Mouse (Mus musculus) Patski (cell line): ENCODE data around the gene Gm8369. TPM values are rescaled to one million over a fixed set of nuclear protein-coding genes. Genes with fewer than 3 reads are reported as not detected.
"Not testable (repeated sequence)": the region's sequence is repeated elsewhere in the genome, so short reads cannot be mapped to it uniquely, and the experiment has no call there.

Experiments used
- ATAC-seq: fragments of 100-300 bp; one replicate; pipeline ENCODE4 v1.8.0; 2021
- CTCF ChIA-PET: fragments of 350-600 bp; sonication (Branson Sonifier 250); formaldehyde crosslinking; loops from one replicate; lab custom pipeline; 2022; ENCODE audit warnings: inconsistent platforms; lab: Charles Lee
- POLR2A ChIA-PET: fragments of 350-600 bp; sonication (Branson Sonifier 250); formaldehyde crosslinking; loops from one replicate; lab custom pipeline; 2022; ENCODE audit warnings: antibody characterized with exemption, inconsistent platforms; lab: Charles Lee
- DNase-seq: peaks from one replicate; pipeline ENCODE4 v3.0.0-alpha.2; 2011; ENCODE audit warnings: low read depth, low spot score
- H3K27me3 ChIP-seq: fragments of 371-371 bp; one replicate; pipeline ENCODE4 v1.5.1; 2021
- CTCF ChIP-seq: fragments of 100-300 bp; IDR thresholded peaks from one replicate; pipeline ENCODE4 v1.5.1; 2021
- in situ Hi-C: fragments of 300-500 bp; cut with MboI; formaldehyde crosslinking; loops from 3 replicates; pipeline ENCODE4 v1.11.1; 2018; ENCODE audit warnings: low pct_unique_long_range_greater_than_20kb, mixed read lengths
- polyA plus RNA-seq: library from polyadenylated mRNA; unstranded; gene quantifications from one replicate; pipeline ENCODE4 v1.2.3, GENCODE M21; 2021

The Gm8369 gene
- polyA plus RNA-seq, 1 experiment from 2014 or later, result not detected

DNA sequence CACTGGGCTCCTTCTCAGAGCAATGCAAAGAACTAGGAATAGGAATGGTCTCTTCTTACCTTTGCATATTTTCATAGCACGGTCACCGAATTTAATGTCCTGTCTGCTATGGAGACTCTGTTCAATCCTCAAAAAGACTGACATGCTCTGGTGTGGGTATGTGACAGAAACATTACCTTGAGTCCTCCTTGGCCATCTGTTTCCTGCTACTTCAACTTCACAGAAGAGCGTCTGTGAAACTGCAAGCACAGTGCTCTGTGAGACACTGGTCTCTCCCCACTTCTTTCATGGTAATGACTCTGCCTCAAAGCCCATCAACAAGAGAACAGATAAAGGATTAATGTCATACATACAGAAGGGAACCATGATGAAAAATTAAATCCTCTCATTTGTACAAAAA is 1.4 kb upstream of the Gm8369 start:
- peaks cover 32% of the 10 kb centered on the region for H3K27me3 ChIP-seq
- CTCF ChIA-PET, result no interaction called here
- TF ChIP-seq CTCF, result no peak
- POLR2A ChIA-PET, result no interaction called here
- in situ Hi-C loops, result no loop called here
- DNase-seq (no peak), ATAC-seq (no peak)

DNA sequence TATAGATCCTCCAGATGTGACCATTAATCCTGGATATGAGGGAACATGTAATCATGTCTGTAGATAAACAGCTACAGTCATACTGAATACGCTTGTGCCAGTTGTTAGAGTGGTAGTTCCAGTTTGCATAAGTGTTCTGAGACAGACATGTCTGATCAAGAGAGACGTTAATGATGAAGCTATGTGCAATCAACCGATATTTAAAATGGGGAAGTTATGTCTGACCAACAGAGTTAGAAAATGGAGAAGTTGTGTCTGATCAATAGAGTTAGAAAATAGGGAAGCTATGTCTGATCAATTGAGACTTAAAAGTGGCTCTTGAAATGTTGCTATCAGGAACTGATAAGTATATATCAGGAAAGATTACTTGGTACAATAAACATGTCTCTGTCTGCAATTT is 472 bp upstream of the Gm8369 start:
- in situ Hi-C loops, result no loop called here
- ATAC-seq, result no peak

DNA sequence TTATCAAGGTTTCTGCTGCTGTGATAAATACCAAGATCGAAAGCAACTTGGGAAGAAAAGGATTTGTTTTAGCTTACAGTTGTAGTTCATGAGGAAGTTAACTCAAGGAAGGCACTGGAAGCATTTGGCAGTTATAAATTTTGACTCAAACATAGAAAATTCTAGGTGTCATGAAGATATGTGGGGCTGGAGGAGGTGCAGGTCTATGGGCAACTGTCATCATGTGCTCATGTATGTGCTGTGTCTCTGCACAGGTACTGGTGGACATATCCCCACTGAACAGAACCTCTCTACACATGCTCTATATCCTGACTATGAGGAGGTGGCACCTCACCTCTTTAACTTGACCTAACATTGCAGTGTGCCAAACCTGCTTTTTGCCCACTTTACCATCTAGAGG is 861 bp downstream of the Gm8369 start:
- ChIA-PET POLR2A (no interaction called here), CTCF (interaction anchor here (1.1 kb wide), 1 partner anchor 14 kb away, joined by 3 read pairs; no protein-coding TSS in a partner anchor)
- in situ Hi-C loops, result no loop called here
- ATAC-seq (no peak), DNase-seq (no peak)
- peaks cover 30% of the 10 kb centered on the region for H3K27me3 ChIP-seq
- no peak for TF ChIP-seq CTCF

More for the DNA sequence above, 472 bp upstream of the Gm8369 start:
- no peak for TF ChIP-seq CTCF
- peaks cover 35% of the 10 kb centered on the region for H3K27me3 ChIP-seq
- ChIA-PET POLR2A (interaction anchor here (0.9 kb wide), 1 partner anchor 9 kb away, joined by 4 read pairs; no protein-coding TSS in a partner anchor), CTCF (interaction anchor here (1.1 kb wide), 1 partner anchor 13 kb away, joined by 3 read pairs; no protein-coding TSS in a partner anchor)
- DNase-seq, result no peak

DNA sequence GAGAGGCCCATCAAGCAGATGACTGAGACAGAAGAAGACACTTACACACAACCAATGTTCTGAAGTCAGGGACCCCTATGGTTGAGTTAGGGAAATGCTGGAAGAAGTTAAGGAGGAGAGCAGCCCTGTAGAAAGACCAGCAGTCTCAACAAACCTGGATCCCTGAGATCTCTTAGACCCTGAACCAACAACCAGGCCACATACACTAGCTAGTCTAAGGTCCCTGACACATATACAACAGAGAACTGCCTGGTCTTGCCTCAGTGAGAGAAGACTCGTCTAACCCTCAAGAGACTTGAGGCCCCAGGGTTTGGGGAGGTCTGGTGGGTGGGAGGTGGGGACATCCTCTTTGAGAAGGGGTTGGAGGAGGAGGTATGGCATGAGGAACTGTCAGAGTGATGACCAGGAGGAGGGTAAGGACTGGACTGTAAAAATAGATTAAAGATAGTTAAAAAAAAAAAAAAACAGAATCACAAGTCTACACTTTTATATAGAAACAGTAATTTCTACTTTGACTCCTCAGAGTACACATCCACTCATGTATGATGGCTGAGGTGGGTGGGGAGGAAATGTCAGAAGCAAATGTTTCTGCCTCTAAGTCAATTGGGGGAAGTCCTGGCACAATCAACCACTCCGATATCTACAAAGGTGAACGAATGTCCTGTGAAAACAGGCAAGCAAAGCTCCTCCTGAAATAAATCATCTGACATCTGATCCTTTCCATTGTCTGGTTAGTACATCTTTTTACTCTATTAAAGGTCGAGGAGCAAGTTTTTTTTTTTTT is 5.9 kb downstream of the Gm8369 start:
- no peak for DNase-seq
- ATAC-seq, result no peak
- H3K27me3 ChIP-seq, result peaks cover 18% of the 10 kb centered on the region
- CTCF ChIA-PET, result no interaction called here
- in situ Hi-C loops, result no loop called here
- TF ChIP-seq CTCF, result no peak
- POLR2A ChIA-PET, result no interaction called here

DNA sequence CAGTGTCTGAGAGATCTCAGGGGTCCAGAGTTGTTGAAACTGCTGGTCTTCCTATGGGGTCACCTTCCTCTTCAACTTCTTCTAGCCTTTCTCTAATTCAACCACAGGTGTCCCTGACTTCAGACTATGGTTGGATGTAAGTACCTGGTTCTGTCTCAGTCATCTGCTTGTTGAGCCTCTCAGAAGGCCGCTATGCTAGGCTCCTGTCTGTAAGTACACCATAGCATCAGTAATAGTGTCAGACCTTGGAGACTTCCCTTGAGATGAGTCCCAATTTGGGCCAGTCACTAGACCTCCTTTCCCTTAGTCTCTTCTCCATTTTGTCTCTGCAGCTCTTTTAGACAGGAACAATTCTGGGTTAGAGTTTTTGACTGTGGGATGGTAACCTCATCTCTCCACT is 6.9 kb downstream of the Gm8369 start:
- POLR2A ChIA-PET, result no interaction called here
- TF ChIP-seq CTCF, result no peak
- H3K27me3 ChIP-seq, result peaks cover 19% of the 10 kb centered on the region
- DNase-seq (no peak), ATAC-seq (no peak)
- CTCF ChIA-PET, result no interaction called here
- in situ Hi-C loops, result no loop called here

DNA sequence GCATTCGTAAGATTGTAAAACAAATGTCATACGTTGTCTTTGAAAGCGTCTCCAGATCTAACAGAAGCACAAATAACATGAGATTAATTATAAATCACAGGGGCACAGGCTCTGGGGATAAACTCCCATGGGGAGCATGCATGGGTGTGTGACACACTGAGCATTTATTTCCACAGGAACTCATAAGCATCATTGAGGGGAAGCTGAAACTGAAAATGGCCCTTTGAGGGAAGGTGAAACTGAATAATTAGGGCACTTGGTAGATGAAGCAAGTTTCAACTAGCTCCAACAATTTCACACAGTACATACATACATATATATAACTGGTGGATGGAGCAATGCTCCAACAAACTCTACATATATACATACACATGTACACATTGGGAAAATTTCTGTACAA is 8.8 kb downstream of the Gm8369 start:
- TF ChIP-seq CTCF, result no peak
- ATAC-seq (no peak), DNase-seq (no peak)
- ChIA-PET CTCF (interaction anchor here (0.9 kb wide), 1 partner anchor 19 kb away, joined by 3 read pairs; no protein-coding TSS in a partner anchor), POLR2A (interaction anchor here (0.6 kb wide), 1 partner anchor 123 kb away, joined by 3 read pairs; no protein-coding TSS in a partner anchor)
- peaks cover 29% of the 10 kb centered on the region for H3K27me3 ChIP-seq
- in situ Hi-C loops, result no loop called here

DNA sequence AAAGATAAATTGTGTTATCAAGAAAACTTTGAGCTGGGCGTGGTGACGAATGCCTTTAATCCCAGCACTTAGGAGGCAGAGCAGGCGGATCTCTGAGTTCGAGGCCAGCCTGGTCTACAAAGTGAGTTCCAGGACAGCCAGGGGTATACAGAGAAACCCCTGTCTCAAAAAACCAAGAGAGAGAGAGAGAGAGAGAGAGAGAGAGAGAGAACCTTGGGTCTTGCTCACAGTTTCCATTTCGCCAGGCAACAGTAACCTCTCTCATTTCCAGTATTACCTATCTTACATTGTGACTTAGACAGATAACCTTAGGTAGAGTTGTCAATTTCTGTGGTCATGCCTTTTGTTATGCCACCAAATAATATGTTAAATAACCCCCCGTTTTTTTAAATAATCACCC is 10.6 kb downstream of the Gm8369 start:
- in situ Hi-C loops, result loop anchor here (5.0 kb wide), 1 partner anchor 51 kb away; no protein-coding TSS in a partner anchor
- no peak for TF ChIP-seq CTCF

DNA sequence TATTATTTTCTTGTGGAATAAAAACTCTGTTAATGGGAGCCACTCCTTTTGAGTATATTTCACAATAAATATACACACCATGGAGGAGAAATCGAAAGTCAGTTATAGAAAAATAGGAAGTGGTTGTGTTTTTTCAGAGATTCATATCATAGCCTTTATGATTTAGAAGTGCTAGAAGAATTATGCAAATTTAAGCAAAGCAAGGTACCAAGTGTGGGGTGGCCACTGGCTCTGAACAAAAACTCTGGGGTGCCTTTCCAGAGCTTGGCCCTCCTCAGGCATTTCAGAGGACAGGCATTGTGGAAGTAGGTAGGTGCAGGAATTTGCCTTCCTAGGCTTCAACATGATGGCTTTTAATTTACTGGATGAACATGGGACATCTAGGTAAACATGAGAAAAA is 11.6 kb downstream of the Gm8369 start:
- in situ Hi-C loops, result loop anchor here (5.0 kb wide), 1 partner anchor 50 kb away; no protein-coding TSS in a partner anchor
- POLR2A ChIA-PET, DNase-seq, ATAC-seq, CTCF ChIA-PET: not testable (repeated sequence)
- H3K27me3 ChIP-seq, result peaks cover 37% of the 10 kb centered on the region

More for the DNA sequence above, 10.6 kb downstream of the Gm8369 start:
- DNase-seq (no peak), ATAC-seq (no peak)
- CTCF ChIA-PET, result no interaction called here
- peaks cover 33% of the 10 kb centered on the region for H3K27me3 ChIP-seq
- POLR2A ChIA-PET, result no interaction called here

DNA sequence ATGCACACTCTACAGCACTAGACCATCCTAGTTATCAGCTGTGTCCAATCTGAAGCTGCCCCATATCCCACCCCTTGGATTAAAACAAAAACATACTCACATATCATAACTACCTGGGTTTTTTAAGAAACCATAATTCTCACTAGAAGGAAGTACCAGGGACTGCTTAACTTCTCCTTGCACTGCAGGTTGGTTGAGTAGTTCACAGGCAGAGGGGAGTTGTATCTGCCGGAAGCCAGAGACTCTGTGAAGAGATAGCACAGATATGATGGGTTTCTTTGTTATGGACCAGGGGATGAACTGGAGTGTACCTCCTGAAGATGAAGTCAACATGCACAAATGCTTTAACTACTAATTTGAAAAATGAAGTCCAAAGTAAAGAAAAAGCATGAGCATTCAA is 15.1 kb downstream of the Gm8369 start:
- ChIA-PET CTCF (no interaction called here), POLR2A (no interaction called here)
- peaks cover 47% of the 10 kb centered on the region for H3K27me3 ChIP-seq
- in situ Hi-C loops, result no loop called here
- no peak for DNase-seq
- no peak for TF ChIP-seq CTCF
- no peak for ATAC-seq

DNA sequence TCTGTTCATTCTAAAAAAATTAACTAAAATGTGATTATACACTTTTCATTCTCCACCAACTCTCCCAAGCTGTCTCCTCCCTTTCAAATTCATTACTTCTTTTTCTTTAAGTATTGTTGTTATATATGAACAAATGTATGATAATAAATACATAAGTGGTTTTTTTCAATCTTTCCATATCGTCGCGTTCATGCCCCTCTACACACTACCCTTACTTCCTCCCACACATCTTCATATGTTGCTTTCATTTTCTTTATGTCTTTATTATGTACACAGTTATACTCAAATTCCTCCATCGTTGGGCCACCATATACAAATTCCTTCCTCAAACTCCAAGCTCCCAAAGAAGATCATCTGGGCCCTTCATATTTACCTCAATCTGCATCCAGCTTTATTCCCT is 15.6 kb downstream of the Gm8369 start:
- peaks cover 48% of the 10 kb centered on the region for H3K27me3 ChIP-seq
- POLR2A ChIA-PET, result interaction anchor here (0.7 kb wide), 1 partner anchor 23 kb away, joined by 3 read pairs; no protein-coding TSS in a partner anchor
- DNase-seq (no peak), ATAC-seq (no peak)
- CTCF ChIA-PET, result no interaction called here
- in situ Hi-C loops, result no loop called here
- no peak for TF ChIP-seq CTCF

DNA sequence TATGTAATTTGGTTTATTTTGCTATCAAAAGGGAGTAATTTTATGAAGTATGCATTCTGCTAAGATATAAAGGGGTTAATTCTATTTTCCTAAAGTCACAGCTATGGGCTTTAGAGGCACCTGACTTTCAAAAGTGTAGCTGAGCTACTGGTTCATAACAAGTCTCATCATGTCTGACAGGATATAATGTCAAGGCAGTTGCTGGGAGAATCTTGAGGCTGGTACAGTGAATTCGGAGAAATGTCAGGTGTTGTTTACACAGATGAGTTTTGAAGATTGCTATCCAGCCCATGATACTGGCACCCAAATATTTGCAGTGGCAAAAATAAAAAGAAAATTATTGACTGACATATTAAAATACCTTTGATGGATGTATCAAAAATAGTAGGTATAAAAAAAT is 19.1 kb downstream of the Gm8369 start:
- ChIA-PET CTCF (no interaction called here), POLR2A (no interaction called here)
- ATAC-seq (no peak), DNase-seq (no peak)
- TF ChIP-seq CTCF, result no peak
- peaks cover 27% of the 10 kb centered on the region for H3K27me3 ChIP-seq
- in situ Hi-C loops, result no loop called here
